Mouse (Mus musculus): ENCODE measurements around the gene Ahnak.

GRCm38 (mm10) chr19:8974638-8975037 lies 14.4 kb upstream of the Ahnak start:
- TF ChIP-seq POLR2A (IDR thresholded peaks at IDR 0.05; ENCODE audit: insufficient read depth, low read depth, low read length) (no peak), CTCF (IDR thresholded peaks at IDR 0.05; ENCODE audit: insufficient read depth, low read depth, low read length) (no peak)

Measured in olfactory bulb, adult 2 months (tissue).